Mouse (Mus musculus) forebrain, embryonic 14.5 days (tissue): ENCODE data around the gene Ctbp2. TPM values are rescaled to one million over a fixed set of nuclear protein-coding genes. Genes with fewer than 3 reads are reported as not detected.
"Not testable (repeated sequence)": the region's sequence is repeated elsewhere in the genome, so short reads cannot be mapped to it uniquely, and the experiment has no call there.

Experiments used
- ATAC-seq: fragments of 200-750 bp; cut with Nextera tagmentation; 2 replicates; pipeline ENCODE4 v1.8.0; 2017; ENCODE audit warnings: mild to moderate bottlenecking, moderate library complexity
- DNase-seq: peaks from one replicate; pipeline ENCODE4 v3.0.0-alpha.2; 2015; ENCODE audit warnings: low spot score
- H3K27ac ChIP-seq: fragments of 300-500 bp; sonication (generic); 2 replicates; pipeline ENCODE4 v1.5.1; 2014; ENCODE audit warnings: low read depth, mild to moderate bottlenecking, control low read depth, low read length, moderate library complexity
- H3K27me3 ChIP-seq: fragments of 300-500 bp; sonication (generic); replicated peaks from 2 replicates; pipeline ENCODE4 v1.6.1; 2014; ENCODE audit warnings: low read length, control low read depth, mixed read lengths; ENCODE audit not compliant: control insufficient read depth, insufficient read depth
- H3K36me3 ChIP-seq: fragments of 300-500 bp; sonication (generic); 2 replicates; pipeline ENCODE4 v1.6.1; 2014; ENCODE audit warnings: low read length, control low read depth; ENCODE audit not compliant: control insufficient read depth, insufficient read depth
- H3K4me1 ChIP-seq: fragments of 300-500 bp; sonication (generic); 2 replicates; pipeline ENCODE4 v1.6.1; 2014; ENCODE audit warnings: antibody characterized with exemption, low read length, control low read depth; ENCODE audit not compliant: control insufficient read depth, insufficient read depth
- H3K4me2 ChIP-seq: fragments of 300-500 bp; sonication (generic); 2 replicates; pipeline ENCODE4 v1.6.1; 2014; ENCODE audit warnings: mild to moderate bottlenecking, control low read depth, low read length
- H3K4me3 ChIP-seq: fragments of 300-500 bp; sonication (generic); 2 replicates; pipeline ENCODE4 v1.5.1; 2014; ENCODE audit warnings: low read depth, low read length, control low read depth
- H3K9ac ChIP-seq: fragments of 300-500 bp; sonication (generic); 2 replicates; pipeline ENCODE4 v1.6.1; 2014; ENCODE audit warnings: mild to moderate bottlenecking, low read length, control low read depth, moderate library complexity
- H3K9me3 ChIP-seq: fragments of 300-500 bp; sonication (generic); replicated peaks from 2 replicates; pipeline ENCODE4 v1.6.1; 2016; ENCODE audit warnings: low read length, control low read depth, mixed read lengths; ENCODE audit not compliant: control insufficient read depth
- WGBS: fragments of 180-500 bp; shearing (Covaris S2); extraction: QIAGEN DNeasy Blood & Tissue Kit; methylation state at CpG from one replicate; pipeline ENCODE4 v1.1.7; 2014; 5-methylcytosine and 5-hydroxymethylcytosine counted together
- polyA plus RNA-seq: library from polyadenylated mRNA; unstranded; fragments of >200 nt; fragmentation: Nextera tagmentation; extraction: Ambion mirVana; gene quantifications from 2 replicates; pipeline ENCODE4 v1.2.1, GENCODE M21; 2014

The Ctbp2 gene
- polyA plus RNA-seq, 1 experiment from 2014 or later: 92.1 TPM

GRCm38 (mm10) chr7:133095610-133096009, 28.5 kb downstream of the Ctbp2 start:
- H3K27me3 ChIP-seq, H3K9me3 ChIP-seq, H3K27ac ChIP-seq, H3K9ac ChIP-seq, H3K4me3 ChIP-seq, H3K36me3 ChIP-seq, H3K4me2 ChIP-seq, ATAC-seq, DNase-seq: not testable (repeated sequence)
- 86% methylated on average over 7 of the region's 7 CpGs for WGBS
- peaks cover 16% of the 10 kb centered on the region for H3K4me1 ChIP-seq

GRCm38 (mm10) chr7:133094711-133095495, 29.3 kb downstream of the Ctbp2 start:
- Histone ChIP-seq H3K4me2 (no peak overlapping the region), H3K9ac (no peak overlapping the region), H3K27me3 (no peaks in the 10 kb centered on the region), H3K9me3 (no peaks in the 10 kb centered on the region), H3K36me3 (no peaks in the 10 kb centered on the region; the same call in 1 of the 2 replicates), H3K27ac (no peak overlapping the region), H3K4me3 (no peak overlapping the region), H3K4me1 (peaks cover 17% of the 10 kb centered on the region)
- no peak for DNase-seq
- ATAC-seq: no peak
- 80% methylated on average over 9 of the region's 9 CpGs for WGBS

GRCm38 (mm10) chr7:133094161-133094560, 30.0 kb downstream of the Ctbp2 start:
- Histone ChIP-seq H3K36me3 (no peaks in the 10 kb centered on the region; the same call in 1 of the 2 replicates), H3K4me1 (peaks cover 15% of the 10 kb centered on the region), H3K4me3 (no peak overlapping the region), H3K4me2 (no peak overlapping the region), H3K27ac (no peak overlapping the region), H3K9ac (no peak overlapping the region), H3K27me3 (no peaks in the 10 kb centered on the region), H3K9me3 (no peaks in the 10 kb centered on the region)
- 90% methylated on average over 3 of the region's 3 CpGs for WGBS
- DNase-seq: no peak
- no peak for ATAC-seq

GRCm38 (mm10) chr7:133093731-133094130, 30.4 kb downstream of the Ctbp2 start:
- no peaks in the 10 kb centered on the region for H3K9me3 ChIP-seq
- no peak overlapping the region for H3K4me2 ChIP-seq
- H3K36me3 ChIP-seq: no peaks in the 10 kb centered on the region; the same call in 1 of the 2 replicates
- H3K9ac ChIP-seq: no peak overlapping the region
- peaks cover 18% of the 10 kb centered on the region for H3K4me1 ChIP-seq
- ATAC-seq (no peak), DNase-seq (no peak)
- no peaks in the 10 kb centered on the region for H3K27me3 ChIP-seq
- no peak overlapping the region for H3K4me3 ChIP-seq
- no peak overlapping the region for H3K27ac ChIP-seq
- WGBS: 81% methylated on average over 5 of the region's 5 CpGs

- no peaks in the 10 kb centered on the region for H3K27me3 ChIP-seq
- no peak for ATAC-seq
- H3K4me1 ChIP-seq: peaks cover 23% of the 10 kb centered on the region
- H3K27ac ChIP-seq: peak overlapping the region; percentile 11; the same call in 1 of the 2 replicates
- H3K9ac ChIP-seq: no peak overlapping the region
- no peaks in the 10 kb centered on the region for H3K9me3 ChIP-seq
- H3K4me3 ChIP-seq: no peak overlapping the region
- H3K36me3 ChIP-seq: no peaks in the 10 kb centered on the region
- WGBS: 81% methylated on average over 4 of the region's 4 CpGs
- no peak overlapping the region for H3K4me2 ChIP-seq
- DNase-seq: no peak
Observed at GRCm38 (mm10) chr7:133090641-133091040, 33.5 kb downstream of the Ctbp2 start.

GRCm38 (mm10) chr7:133089621-133090260, 34.4 kb downstream of the Ctbp2 start:
- peak; percentile 16; the same call in 1 of the 2 replicates for ATAC-seq
- Histone ChIP-seq H3K4me3 (no peak overlapping the region), H3K4me2 (no peak overlapping the region), H3K27me3 (no peaks in the 10 kb centered on the region), H3K9me3 (no peaks in the 10 kb centered on the region), H3K36me3 (no peaks in the 10 kb centered on the region), H3K27ac (no peak overlapping the region), H3K4me1 (peaks cover 25% of the 10 kb centered on the region), H3K9ac (no peak overlapping the region)
- WGBS: 58% methylated on average over 11 of the region's 11 CpGs
- DNase-seq: peak; percentile 52

- H3K4me1 ChIP-seq: peaks cover 25% of the 10 kb centered on the region
- H3K36me3 ChIP-seq: no peaks in the 10 kb centered on the region
- H3K9me3 ChIP-seq: no peaks in the 10 kb centered on the region
- H3K27me3 ChIP-seq: no peaks in the 10 kb centered on the region
- peak overlapping the region; percentile 33 for H3K4me2 ChIP-seq
- 12% methylated on average over 11 of the region's 11 CpGs for WGBS
- peak overlapping the region; percentile 78 for H3K27ac ChIP-seq
- H3K4me3 ChIP-seq: no peak overlapping the region
- peak overlapping the region; percentile 25; the same call in 1 of the 2 replicates for H3K9ac ChIP-seq
- DNase-seq: peak; percentile 86
- ATAC-seq: peak; percentile 82
Observed at GRCm38 (mm10) chr7:133088830-133089261, 35.3 kb downstream of the Ctbp2 start.

GRCm38 (mm10) chr7:133088411-133088810, 35.7 kb downstream of the Ctbp2 start:
- no peaks in the 10 kb centered on the region for H3K27me3 ChIP-seq
- H3K9me3 ChIP-seq: no peaks in the 10 kb centered on the region
- ATAC-seq (no peak), DNase-seq (no peak)
- peak overlapping the region; percentile 33 for H3K4me2 ChIP-seq
- peak overlapping the region; percentile 78 for H3K27ac ChIP-seq
- H3K4me1 ChIP-seq: peaks cover 25% of the 10 kb centered on the region
- 60% methylated on average over 4 of the region's 4 CpGs for WGBS
- no peaks in the 10 kb centered on the region for H3K36me3 ChIP-seq
- H3K9ac ChIP-seq: peak overlapping the region; percentile 25; the same call in 1 of the 2 replicates
- no peak overlapping the region for H3K4me3 ChIP-seq

- Histone ChIP-seq H3K27ac (no peak overlapping the region), H3K4me2 (no peak overlapping the region), H3K4me1 (peaks cover 22% of the 10 kb centered on the region), H3K9me3 (no peaks in the 10 kb centered on the region), H3K9ac (no peak overlapping the region), H3K36me3 (peaks cover 2% of the 10 kb centered on the region; the same call in 1 of the 2 replicates), H3K4me3 (no peak overlapping the region), H3K27me3 (no peaks in the 10 kb centered on the region)
- 94% methylated on average over 3 of the region's 3 CpGs for WGBS
- no peak for DNase-seq
- ATAC-seq: no peak
Observed at GRCm38 (mm10) chr7:133085408-133085807, 38.7 kb downstream of the Ctbp2 start.
